8 mouse cellular contexts compared by ENCODE assay signal in genomic region chr16:18396201-18396600, GRCm38 (mm10). TPM values are rescaled to one million over a fixed set of nuclear protein-coding genes. Genes with fewer than 3 reads are reported as not detected.
DNase-seq lines count a peak whose midpoint lies in the region; ATAC-seq and TF ChIP-seq lines count a peak whose summit lies in the region.

No protein-coding gene starts in this region.

- 58% methylated on average over 2 of the region's 2 CpGs for WGBS in hindbrain, embryonic 12.5 days
- 32% methylated on average over 2 of the region's 2 CpGs for WGBS in lung, embryonic 16.5 days

- peak overlapping the region; percentile 35; the same call in 1 of the 2 replicates for H3K9ac ChIP-seq in hindbrain, embryonic 12.5 days
- H3K9ac ChIP-seq in lung, embryonic 16.5 days (ENCODE audit: low read length), result peak overlapping the region; percentile 32; the same call in 1 of the 2 replicates

- H3K4me1 ChIP-seq in embryonic fibroblast, embryonic 13.5 days (ENCODE audit: control insufficient read depth, insufficient read depth, low read length), result peaks cover 2% of the 10 kb centered on the region; the same call in 1 of the 2 replicates
- H3K4me1 ChIP-seq in hindbrain, embryonic 12.5 days, result peaks cover 79% of the 10 kb centered on the region
- H3K4me1 ChIP-seq in lung, embryonic 16.5 days (replicated peaks; ENCODE audit: control insufficient read depth, insufficient read depth, low read length), result peaks cover 44% of the 10 kb centered on the region

- peak; percentile 48; the same call in 1 of the 2 replicates for TF ChIP-seq POLR2A in embryonic fibroblast, embryonic 13.5 days (IDR thresholded peaks at IDR 0.05; ENCODE audit: low read depth, low read length)

- peak; percentile 44 for DNase-seq in urinary bladder, postnatal 25 days (ENCODE audit: low spot score)
- no peak for DNase-seq in urinary bladder, postnatal 4 days (ENCODE audit: low spot score in 2 of 2)
- no peak for DNase-seq in right cerebral cortex, adult 18-20 months
- DNase-seq in left cerebral cortex, adult 8-10 months (ENCODE audit: low spot score in 2 of 2), result no peak

- H3K4me3 ChIP-seq in embryonic fibroblast, embryonic 13.5 days (ENCODE audit: insufficient read depth, low read length), result no peak overlapping the region
- no peak overlapping the region; the same call in 1 of the 2 replicates for H3K4me3 ChIP-seq in hindbrain, embryonic 12.5 days
- H3K4me3 ChIP-seq in lung, embryonic 16.5 days (ENCODE audit: low read length), result no peak overlapping the region

- no peaks in the 10 kb centered on the region for H3K9me3 ChIP-seq in hindbrain, embryonic 12.5 days (replicated peaks)
- no peaks in the 10 kb centered on the region for H3K9me3 ChIP-seq in lung, embryonic 16.5 days (ENCODE audit: control insufficient read depth, low read length)

- ATAC-seq in hindbrain, embryonic 12.5 days (ENCODE audit: low FRiP score), result no peak
- ATAC-seq in lung, embryonic 16.5 days (ENCODE audit: low read depth), result peak; percentile 32
- no peak for ATAC-seq in megakaryocyte progenitor cell, adult 5-6 weeks (replicated peaks; ENCODE audit: poor library complexity)

- peaks cover 47% of the 10 kb centered on the region for H3K36me3 ChIP-seq in hindbrain, embryonic 12.5 days
- H3K36me3 ChIP-seq in lung, embryonic 16.5 days (ENCODE audit: control insufficient read depth, insufficient read depth, low read length), result peaks cover 6% of the 10 kb centered on the region

- H3K27me3 ChIP-seq in hindbrain, embryonic 12.5 days, result no peaks in the 10 kb centered on the region
- H3K27me3 ChIP-seq in lung, embryonic 16.5 days (ENCODE audit: control insufficient read depth, insufficient read depth, low read depth, low read length), result no peaks in the 10 kb centered on the region

- H3K4me2 ChIP-seq in hindbrain, embryonic 12.5 days (replicated peaks), result peak overlapping the region; percentile 88
- no peak overlapping the region for H3K4me2 ChIP-seq in lung, embryonic 16.5 days (ENCODE audit: low read depth, low read length)

- no peak for TF ChIP-seq CTCF in embryonic fibroblast, embryonic 13.5 days (IDR thresholded peaks at IDR 0.05; ENCODE audit: borderline replicate concordance, insufficient read depth, low read length)

- no peak overlapping the region for H3K27ac ChIP-seq in embryonic fibroblast, embryonic 13.5 days (ENCODE audit: insufficient read depth, low read length)
- H3K27ac ChIP-seq in hindbrain, embryonic 12.5 days, result peak overlapping the region; percentile 92
- peak overlapping the region; percentile 75 for H3K27ac ChIP-seq in lung, embryonic 16.5 days (ENCODE audit: low read length)

RNA-seq across cellular contexts. Expression of gene Txnrd2, which starts 30.0 kb away (rescaled TPM):
- polyA plus RNA-seq in embryonic fibroblast, embryonic 13.5 days (2011; ENCODE audit: insufficient read length, low read depth, missing spikeins), result 4.6 and 7.5 TPM in 2 replicates
- polyA plus RNA-seq in hindbrain, embryonic 12.5 days (2016; fragmentation: Nextera tagmentation; extraction: Ambion mirVana), result 20.2 and 20.3 TPM in 2 replicates
- 22.0 and 22.1 TPM in 2 replicates for polyA plus RNA-seq in lung, embryonic 16.5 days (2015; fragmentation: Nextera tagmentation; extraction: Ambion mirVana)
- 14.3 and 23.0 TPM in 2 replicates for total RNA-seq in megakaryocyte progenitor cell, adult 5-6 weeks (2015)
- 12.5 and 20.6 TPM in 2 replicates for total RNA-seq in megakaryocyte progenitor cell, adult 5-6 weeks (2017)
- total RNA-seq in left cerebral cortex, adult 8-10 months (2022), result 10 to 100 TPM; 16.5 to 22.7 (median 19.1) TPM

RNA-seq across cellular contexts. Expression of gene Comt, which starts 30.5 kb away (rescaled TPM):
- 89.2 and 96.0 TPM in 2 replicates for polyA plus RNA-seq in embryonic fibroblast, embryonic 13.5 days (2011; ENCODE audit: insufficient read length, low read depth, missing spikeins)
- 58.4 and 60.3 TPM in 2 replicates for polyA plus RNA-seq in hindbrain, embryonic 12.5 days (2016; fragmentation: Nextera tagmentation; extraction: Ambion mirVana)
- polyA plus RNA-seq in lung, embryonic 16.5 days (2015; fragmentation: Nextera tagmentation; extraction: Ambion mirVana), result 124 and 125 TPM in 2 replicates
- total RNA-seq in megakaryocyte progenitor cell, adult 5-6 weeks (2015), result 42.8 and 55.1 TPM in 2 replicates
- total RNA-seq in megakaryocyte progenitor cell, adult 5-6 weeks (2017), result 42.3 and 47.1 TPM in 2 replicates
- 10 to 100 TPM; 92.9 to 97.2 (median 94.3) TPM for total RNA-seq in left cerebral cortex, adult 8-10 months (2022)

RNA-seq across cellular contexts. Expression of gene Arvcf, which starts 48.2 kb away (rescaled TPM):
- 6.7 and 8.1 TPM in 2 replicates for polyA plus RNA-seq in embryonic fibroblast, embryonic 13.5 days (2011; ENCODE audit: insufficient read length, low read depth, missing spikeins)
- 105 and 119 TPM in 2 replicates for polyA plus RNA-seq in hindbrain, embryonic 12.5 days (2016; fragmentation: Nextera tagmentation; extraction: Ambion mirVana)
- polyA plus RNA-seq in lung, embryonic 16.5 days (2015; fragmentation: Nextera tagmentation; extraction: Ambion mirVana), result 34.0 and 36.7 TPM in 2 replicates
- 0.20 and 1.2 TPM in 2 replicates for total RNA-seq in megakaryocyte progenitor cell, adult 5-6 weeks (2015)
- 0.83 and 7.9 TPM in 2 replicates for total RNA-seq in megakaryocyte progenitor cell, adult 5-6 weeks (2017)
- total RNA-seq in left cerebral cortex, adult 8-10 months (2022), result 10 to 100 TPM; 34.2 to 42.1 (median 38.2) TPM

RNA-seq across cellular contexts. Expression of gene Tango2, which starts 48.3 kb away (rescaled TPM):
- polyA plus RNA-seq in embryonic fibroblast, embryonic 13.5 days (2011; ENCODE audit: insufficient read length, low read depth, missing spikeins), result 27.1 and 32.7 TPM in 2 replicates
- 48.2 and 50.5 TPM in 2 replicates for polyA plus RNA-seq in hindbrain, embryonic 12.5 days (2016; fragmentation: Nextera tagmentation; extraction: Ambion mirVana)
- polyA plus RNA-seq in lung, embryonic 16.5 days (2015; fragmentation: Nextera tagmentation; extraction: Ambion mirVana), result 27.0 and 28.7 TPM in 2 replicates
- 20.5 and 21.7 TPM in 2 replicates for total RNA-seq in megakaryocyte progenitor cell, adult 5-6 weeks (2015)
- total RNA-seq in megakaryocyte progenitor cell, adult 5-6 weeks (2017), result 7.6 and 8.6 TPM in 2 replicates
- total RNA-seq in left cerebral cortex, adult 8-10 months (2022), result 100 to 1,000 TPM; 135 to 145 (median 142) TPM
